Mouse (Mus musculus) adrenal gland, postnatal 25 days (tissue): ENCODE results near the gene Efcab2. TPM values are rescaled to one million over a fixed set of nuclear protein-coding genes. Genes with fewer than 3 reads are reported as not detected.

Source experiments
- DNase-seq: peaks from one replicate; pipeline ENCODE4 v3.0.0; 2021; ENCODE audit warnings: mixed read lengths
- long read RNA-seq: library from polyadenylated mRNA; stranded (forward); transcript quantifications from one replicate; pipeline ENCODE4 v2.0.0, GENCODE M21; 2021
- total RNA-seq: library from RNA; stranded (reverse); gene quantifications from 2 replicates; pipeline ENCODE4 v1.2.3, GENCODE M21; 2021

Gene Efcab2
- 2.3 and 4.5 TPM in 2 replicates for total RNA-seq
- long read RNA-seq: 0 reads

DNA sequence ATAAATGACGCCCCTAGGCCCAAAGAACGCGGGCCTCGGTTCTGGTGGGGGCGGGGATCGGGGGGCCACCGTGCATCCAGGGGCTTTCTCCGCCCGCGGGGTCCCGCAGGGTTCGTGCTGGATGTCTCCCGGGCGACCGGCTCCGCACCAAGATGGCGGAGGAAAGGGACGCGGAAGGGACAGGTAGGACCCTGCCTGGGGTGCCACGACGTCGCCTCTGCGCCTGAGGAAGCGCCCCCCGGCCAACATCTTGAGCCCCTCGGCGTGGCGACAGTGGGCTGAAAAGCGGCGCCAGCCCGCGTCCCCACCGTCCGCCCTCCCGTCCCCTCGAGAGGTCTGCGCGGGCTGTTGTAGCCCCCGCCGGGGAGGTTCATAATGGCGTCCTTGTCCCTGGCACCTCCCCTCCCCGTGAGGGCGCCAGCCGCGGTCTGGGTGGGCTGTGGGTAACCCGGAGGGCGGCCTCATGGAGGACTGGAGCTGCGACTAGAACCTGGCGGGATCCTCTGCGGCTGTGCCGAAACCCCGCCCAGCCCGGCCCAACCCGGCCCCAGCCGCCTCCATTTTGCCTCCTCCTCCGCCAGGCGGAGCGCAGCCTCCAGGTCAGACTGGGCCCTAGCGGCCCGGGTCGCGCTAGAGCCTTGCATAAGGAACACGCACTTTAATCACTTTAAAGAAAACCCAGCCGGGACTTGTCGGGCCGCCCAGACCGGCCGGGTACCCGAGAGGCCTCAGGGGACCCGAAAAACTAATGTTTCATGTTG lies at the start of gene Efcab2:
Gene Efcab2 (plus strand): TSS at position 135 of the 761 bp plus-strand sequence.
- DNase-seq: peak; percentile 93

DNA sequence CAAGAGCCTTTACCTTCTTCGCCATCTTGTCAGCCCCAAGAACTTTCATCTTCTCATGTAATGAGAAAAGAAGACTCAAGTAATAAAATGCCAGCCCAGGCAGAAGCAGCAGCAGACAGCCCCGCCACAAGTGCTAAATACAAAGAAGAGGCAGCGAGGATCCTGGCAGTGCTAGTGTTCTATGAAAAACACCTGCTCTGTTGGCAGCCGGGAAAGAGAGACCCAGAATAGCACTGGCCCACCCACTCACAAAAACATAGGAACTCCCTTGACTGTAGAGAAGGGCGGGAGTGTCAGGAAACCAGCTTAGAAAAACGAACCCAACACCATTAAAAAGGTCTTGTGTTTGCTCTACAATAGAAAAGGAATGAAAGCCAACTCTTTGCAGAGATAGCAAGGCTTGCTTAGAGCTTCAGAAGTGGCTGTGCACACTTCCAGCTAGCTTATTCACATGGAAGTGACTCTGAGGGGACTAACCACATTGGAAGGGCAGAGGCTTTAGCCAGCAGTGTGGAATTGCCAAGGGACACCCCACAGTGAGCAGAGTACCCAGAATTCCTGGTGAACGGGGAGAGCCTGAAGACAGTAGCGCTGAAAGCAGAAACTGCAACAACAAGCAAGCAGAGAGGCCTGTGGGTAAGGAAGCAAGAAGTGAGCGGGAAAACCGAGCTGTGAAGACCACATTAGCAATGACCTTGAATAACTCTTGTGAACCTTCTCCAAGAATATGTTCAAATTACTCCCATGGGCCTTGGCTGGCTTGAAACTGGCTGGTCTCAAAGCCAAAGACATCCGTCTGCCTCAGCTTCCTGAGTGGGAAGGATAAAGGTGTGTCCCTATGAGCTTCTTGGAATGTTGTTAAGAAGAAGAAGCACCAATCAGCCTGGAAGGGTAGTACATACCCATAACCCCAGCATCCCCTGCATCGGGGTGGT lies 47.8 kb upstream of the Efcab2 start:
- DNase-seq: no peak

DNA sequence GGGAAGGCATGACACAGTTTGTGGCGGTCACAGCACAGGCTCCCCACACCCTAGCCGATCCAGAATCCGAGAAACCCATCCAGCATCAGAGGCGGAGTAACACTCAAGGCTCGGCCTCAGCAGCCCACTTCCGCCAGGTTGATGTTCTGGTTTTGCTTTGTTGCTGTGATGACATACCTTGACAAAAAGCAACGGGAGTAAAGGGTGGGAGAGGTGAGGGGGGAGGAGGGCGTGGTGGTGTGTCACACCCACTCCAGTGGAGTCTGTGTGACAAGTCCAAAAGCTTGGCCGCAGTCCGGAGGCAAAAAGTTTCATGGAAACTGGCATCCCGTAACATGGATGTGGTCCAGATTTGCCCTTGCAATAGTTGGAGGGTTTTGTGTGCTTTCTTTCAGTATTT lies 45.6 kb upstream of the Efcab2 start:
- DNase-seq: no peak

DNA sequence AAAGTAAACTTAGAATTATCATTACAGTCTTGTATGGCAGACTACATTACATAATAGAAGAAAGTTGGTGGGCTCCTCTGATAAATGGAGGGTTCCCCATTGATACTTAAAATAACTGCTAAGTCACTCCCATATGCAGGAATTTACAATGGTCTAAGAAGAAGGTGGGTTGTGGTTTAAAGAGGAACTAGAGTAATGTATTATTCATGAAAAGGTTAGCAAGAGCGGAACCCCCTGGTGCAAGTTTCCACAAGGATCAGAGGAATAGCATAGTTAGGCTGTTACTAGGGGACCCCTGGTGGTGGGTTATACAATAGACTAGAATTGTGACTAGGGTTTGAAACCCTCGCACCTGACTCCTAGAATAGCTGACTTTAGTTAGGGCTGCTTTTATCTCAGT lies 45.2 kb upstream of the Efcab2 start:
- DNase-seq: no peak

DNA sequence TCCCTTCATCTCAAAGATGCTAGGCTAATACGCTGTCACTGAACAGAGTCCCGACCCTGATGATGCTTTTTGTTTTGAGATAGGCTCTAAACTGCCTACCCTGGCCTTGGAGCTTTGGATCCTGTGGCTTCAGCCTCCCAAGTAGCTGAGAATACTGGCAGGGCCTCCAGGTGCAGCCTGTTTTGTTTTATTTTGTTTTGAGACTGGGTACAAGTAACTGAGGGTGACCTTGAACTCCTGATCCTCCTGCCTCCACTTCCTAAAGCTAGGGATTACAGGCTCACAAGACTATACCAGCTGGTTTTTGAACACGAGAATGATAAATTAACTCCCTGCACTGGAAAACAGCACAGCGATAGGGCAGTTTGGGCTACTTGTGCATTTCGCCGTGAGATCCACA lies 40.7 kb upstream of the Efcab2 start:
- DNase-seq: no peak

DNA sequence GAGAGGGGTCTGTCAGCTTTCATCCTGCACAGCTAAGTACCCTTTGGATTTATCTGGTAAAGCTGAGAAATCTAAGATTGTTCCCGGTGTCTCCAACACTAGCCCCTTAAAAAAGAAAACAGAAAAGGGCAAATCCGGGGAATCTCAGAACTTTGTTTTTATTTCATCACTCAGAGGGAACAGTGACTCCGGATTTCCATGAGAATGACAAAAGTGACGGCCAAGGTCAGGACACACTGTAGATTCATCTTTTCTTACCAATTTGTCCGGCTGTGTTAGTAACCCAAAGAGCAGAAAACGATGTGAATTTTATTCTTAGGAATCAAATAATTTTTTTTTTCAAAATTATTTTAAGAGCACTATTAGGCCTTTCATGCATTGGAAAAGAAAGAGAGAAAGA lies 37.8 kb upstream of the Efcab2 start:
- peak; percentile 38 for DNase-seq

DNA sequence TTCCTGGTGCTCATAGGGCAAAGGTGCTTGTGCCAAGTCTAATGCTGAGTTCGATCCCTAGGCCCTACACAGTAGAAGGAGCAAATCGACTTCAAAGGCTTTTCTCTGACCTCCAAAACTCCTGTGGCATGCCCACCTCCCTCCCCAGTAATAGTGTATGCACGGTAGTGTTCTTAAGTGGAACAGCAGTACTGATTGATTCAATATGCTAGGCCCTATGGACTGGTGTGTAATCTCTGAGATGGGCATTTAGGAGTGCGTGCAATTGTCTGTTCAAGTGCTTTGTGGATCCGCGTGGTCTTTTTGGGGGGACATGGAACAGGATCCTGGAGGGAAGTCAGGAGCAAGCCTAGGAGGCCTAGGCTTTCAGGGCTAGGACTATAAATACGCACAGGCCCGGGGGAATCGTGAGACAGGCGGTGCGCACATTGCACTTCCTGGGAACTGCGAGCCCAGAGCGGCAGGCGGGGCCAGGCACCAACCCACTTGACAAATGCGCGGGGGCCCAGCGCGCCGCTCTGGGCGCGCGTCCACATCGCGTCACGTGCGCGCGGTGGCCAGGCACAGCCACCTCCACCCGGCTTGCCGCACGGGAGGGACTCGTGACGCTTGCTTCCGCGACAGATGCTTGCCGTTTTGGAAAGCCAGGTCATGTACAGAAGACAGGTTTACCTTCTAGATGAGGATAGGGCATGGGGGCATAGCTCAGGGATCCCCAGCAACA lies 37.2 kb upstream of the Efcab2 start:
- peak; percentile 93 for DNase-seq

DNA sequence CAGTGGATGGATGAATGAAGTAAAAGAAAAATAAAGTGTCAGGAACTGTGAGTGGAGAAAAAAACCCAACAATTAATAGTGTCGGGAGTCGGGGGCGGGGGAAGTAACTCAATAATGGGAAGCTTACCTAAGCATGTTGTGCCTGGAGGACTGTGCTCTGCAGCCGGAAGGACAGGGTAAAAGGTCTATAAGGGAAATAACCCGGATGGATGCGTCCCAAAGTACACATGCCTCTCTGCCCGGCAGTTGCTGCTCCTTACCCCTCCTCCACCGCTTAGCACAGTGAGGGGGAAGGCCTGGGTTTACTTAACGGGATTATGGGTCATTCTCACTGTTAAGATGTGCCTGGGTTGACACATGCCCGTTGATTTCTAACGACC lies 36.6 kb upstream of the Efcab2 start:
- peak; percentile 35 for DNase-seq

DNA sequence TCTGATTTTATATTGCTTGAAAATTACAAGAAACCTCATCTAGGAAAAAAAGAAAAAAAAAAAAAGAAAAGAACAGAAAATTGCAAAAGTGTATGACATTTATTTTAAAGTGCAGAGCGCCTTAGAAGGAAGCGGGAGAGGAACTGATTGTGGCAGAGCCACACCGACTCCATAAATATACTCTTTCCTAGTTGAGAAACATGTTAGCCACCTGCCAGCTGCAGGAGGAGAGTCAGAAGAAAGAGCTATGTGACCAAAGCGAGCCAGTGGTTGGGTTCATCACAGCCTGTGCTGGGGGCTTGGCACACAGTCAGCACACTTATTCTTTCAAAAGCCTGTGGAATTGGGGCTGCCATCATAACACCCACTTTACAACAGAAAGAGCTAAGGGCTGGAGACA lies 33.2 kb upstream of the Efcab2 start:
- no peak for DNase-seq

DNA sequence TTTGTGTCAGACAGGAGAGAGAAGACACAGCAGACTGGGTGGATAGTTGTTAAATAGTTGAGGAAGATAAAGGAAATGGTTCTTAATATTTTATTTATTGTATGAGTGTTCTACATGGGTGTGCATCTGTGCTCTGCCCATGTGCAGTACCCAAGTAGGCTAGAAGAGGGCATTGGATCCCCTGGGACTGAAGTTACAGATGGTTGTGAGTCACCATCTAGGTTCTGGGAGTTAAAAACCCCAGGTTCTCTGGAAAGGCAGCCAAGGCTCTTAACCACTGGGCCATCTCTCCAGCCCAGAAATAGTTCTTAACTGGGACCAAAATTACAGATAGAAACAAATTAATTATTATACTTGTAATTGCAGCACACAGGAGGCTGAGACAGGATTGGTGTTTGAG lies 30.5 kb upstream of the Efcab2 start:
- no peak for DNase-seq

DNA sequence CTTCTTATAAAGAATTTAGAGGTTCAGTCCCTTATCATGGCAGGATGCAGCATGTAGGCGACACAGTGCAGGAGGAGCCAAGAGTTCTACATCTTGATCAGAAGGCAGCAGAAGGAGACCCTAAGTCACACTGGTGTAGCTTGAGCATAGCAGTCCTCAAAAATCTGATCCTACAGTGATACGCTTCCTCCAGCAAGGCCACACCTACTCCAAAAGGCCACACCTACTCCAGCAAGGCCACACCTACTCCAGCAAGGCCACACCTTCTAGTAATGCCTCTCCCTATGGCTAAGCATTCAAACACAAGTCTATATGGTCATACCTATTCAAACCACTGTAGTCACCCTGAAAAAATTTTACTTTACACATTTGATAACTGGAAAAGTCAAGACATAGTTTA lies 29.8 kb upstream of the Efcab2 start:
- DNase-seq: no peak

DNA sequence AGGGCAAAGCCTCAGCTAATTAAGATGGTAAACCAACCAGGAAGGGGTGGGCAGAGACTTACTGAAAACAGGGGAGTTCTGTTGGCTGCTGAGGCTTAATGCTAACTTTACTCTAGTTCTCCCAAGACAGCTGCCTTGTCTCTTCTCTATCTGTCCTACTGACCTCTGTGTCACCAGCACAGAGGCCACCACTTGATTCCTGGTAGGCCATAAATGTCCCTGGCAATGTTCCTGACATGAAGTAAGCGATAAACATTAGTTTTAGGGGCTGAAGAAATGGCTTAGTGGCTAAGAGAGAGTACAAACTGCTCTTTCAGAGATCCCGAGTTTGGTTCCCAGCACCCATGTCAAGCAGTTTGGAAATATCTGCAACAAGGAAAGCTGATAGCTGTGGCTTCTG lies 29.0 kb upstream of the Efcab2 start:
- no peak for DNase-seq

DNA sequence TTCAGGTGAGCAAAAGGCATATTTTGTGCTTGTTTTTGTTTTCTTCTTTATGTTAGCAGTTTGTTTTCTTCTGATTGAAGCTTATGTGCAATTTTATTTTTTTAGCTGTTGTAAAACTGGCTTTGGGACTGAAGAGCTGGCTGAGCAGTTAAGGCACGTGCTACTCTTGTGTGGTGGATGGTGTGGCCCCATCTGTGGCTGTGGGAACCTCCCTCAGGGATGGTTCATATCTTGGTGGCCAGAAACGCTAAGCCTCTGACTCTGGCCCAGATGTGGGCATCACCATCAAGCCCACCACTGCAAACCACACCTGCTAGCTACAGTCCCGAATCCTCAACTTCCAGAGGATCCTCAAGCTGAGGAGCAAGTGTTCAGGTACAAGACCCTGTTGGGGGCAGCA lies 27.8 kb upstream of the Efcab2 start:
- DNase-seq: no peak

DNA sequence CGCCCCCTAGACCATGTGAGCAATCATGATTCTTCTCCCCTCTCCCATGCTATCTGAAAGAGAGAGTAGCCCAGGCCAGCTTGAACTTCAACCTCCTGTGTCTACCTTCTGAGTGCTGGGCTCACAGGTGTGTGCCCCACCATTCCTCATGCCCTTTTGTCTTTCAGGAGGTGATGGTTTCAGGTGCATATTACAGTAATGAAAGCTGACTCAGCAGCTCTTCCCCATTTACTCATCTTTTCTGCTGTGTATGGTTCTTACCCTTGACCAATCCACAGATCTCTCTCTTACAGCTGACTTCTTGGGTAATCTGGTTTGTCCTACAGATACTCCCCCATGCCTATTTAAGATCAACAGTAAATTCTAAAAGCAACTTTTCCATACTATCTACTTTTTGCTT lies 26.7 kb upstream of the Efcab2 start:
- DNase-seq: no peak

DNA sequence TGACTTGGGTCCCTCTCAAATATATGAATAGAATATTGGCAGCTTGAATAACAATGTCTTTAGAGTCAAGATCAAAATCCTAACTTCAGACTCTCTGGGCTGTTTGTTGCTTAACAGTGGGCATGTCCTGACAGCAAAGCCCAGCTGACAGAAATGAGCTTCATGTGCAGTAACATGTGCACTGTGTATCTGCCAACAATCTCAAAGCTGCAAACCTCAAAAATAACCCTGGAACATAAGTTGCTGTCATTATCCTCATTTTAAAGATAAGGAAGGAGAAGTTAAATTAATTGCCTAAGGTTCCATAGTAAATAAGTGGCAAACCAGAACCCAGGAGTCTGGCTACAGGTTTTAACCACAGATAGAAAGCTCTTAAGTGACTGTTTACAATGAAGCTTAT lies 23.7 kb upstream of the Efcab2 start:
- no peak for DNase-seq

DNA sequence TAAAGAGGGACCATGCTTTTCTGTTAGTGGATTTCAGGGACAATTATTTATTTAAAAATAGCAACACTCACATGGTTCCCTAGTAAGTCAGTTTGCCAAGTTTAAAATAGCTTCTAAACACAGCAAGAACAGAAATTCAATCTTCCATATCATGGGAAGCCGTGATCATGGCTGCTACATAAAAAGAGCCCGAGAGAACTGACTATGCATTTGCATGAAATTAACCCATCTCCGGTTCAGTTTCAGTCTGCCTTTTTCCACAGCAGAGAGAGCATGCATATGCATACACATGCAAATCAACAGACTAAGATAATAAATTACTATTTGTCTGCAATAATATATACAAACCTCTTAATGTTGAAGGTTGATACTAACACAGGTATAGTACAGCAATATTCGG lies 17.1 kb upstream of the Efcab2 start:
- DNase-seq: no peak

DNA sequence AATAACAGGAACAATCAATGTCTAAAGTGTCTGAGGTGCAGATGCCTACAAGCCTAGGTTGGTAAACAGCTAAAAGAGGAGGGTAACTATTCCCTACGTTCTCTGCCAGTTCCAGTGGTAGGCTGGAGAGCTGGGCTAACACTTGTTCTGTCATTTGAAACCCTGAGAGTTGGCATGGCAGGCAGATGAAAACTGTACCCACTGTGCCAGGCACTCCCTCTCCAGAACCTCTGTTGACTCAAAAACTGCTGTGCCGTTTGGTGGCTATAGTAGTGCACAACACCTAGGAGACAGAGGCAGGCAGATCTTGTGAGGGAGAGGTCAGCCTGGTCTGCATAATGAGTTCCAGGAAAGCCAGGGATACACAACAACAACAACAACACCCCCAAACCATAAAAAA lies 16.5 kb upstream of the Efcab2 start:
- DNase-seq: no peak

DNA sequence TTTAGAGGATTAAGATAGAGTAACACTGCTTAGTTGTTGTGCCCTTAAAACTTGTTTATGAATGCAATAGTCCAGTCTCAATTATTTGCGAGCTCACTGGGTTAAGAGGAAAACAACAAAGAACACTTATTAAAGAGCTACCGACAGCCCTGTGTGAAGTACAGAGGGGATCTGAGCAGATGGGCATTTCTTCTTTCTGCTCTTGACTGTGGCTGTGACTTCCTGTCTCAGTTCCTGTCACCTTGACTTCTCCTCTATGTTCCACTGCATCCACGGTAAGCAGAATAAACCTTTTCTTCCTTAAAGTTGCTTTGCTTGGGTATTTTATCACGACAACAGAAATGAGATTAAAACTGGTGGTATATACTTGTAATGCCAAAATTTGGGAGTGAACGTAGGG lies 12.9 kb upstream of the Efcab2 start:
- DNase-seq: no peak

DNA sequence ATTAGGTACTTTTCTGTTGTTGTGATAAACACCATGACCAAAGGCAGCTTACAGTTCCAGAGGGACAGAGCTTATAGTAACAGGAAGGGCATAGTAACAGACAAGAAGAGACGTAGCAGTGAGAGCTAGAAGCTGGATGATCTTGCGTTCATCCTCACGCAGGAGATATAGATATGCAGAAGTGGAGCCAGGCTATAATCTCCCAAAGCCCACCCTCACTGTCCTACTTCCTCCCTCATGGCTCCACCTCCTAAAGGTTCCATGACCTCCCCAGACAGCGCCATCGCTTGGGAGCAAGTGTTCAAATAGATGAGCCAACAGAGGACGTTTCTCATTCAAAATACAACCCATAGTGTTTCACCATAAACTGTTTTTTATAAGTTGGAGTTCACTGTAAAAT lies 10.8 kb upstream of the Efcab2 start:
- DNase-seq: no peak

DNA sequence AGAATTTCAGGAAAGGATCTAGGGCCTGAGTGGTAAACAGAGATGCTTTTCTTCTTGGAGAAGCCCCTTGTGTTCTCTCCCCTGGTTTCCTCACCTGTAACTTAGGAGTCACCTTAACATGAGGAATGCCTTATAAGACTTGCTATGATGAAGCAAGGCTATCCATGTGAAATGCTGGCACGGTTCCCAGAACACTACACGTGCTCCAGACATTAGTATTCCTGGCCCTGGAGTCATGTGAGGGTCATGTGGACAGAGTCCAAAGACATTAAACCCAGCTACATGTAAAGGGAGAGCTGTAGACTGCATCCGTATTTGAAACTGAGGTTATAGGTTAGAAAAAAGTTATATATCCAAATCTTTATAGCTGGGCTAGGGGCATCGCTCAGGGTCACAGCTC lies 9.5 kb upstream of the Efcab2 start:
- peak; percentile 29 for DNase-seq

DNA sequence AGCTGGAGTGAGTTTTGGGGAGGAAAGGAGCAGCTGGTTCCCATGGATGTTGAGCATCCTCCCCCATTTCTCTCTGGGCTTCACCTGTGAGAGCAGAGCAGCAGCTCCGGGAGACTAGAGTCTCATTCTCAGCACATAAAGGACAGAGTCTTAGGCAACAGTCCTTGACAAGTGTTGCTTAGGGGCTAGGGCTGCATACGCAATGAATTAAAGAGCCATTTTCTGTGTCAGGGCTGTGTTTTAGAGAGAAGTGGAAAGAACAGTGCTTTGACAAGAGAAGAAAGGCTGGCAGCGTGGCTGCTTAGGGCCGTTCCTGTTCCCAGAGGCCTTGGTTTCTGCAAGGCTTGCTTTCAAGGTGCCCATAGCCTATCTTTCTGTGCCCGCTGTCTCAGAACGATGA lies 6.0 kb upstream of the Efcab2 start:
- DNase-seq: no peak

DNA sequence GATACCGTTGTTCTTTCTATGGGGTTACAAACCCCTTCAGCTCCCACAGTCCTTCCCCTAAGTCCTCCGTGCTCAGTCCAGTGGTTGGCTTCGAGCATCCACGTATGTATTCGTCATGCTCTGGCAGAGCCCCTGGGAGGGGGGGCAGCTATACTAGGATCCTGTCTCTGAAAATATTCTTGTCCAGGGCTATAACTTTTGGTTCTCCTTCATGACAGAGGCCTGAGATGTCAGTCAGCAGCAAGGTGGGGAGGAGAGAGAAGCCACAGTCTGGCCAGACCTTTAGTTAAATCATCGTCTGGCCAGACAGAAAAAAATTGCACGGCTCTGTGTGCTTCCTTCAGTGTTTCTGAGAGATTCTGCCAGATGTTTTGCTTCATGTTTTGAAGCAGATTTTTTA lies 5.2 kb upstream of the Efcab2 start:
- DNase-seq: no peak

DNA sequence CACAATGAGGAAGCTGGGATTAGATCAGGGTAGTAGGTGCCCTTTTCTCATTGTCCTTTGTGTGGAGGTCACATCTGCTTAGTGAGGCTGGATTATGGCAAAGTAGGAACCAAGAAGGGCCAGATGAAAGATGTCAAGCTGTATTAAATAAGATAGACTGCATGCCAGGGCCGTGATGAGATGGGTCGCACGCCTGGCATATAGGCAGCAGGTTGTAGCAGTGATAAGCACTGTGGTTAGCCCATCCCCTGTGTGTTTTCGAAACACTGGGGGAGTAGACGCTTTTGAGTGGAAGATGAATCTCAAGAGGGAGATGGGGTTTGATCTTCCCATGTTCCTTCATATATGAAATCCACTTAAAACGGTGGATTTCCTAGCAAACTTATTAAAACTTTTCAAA lies 3.9 kb upstream of the Efcab2 start:
- DNase-seq: no peak
